Mouse (Mus musculus): ENCODE data around the gene Tgoln1. TPM values are rescaled to one million over a fixed set of nuclear protein-coding genes. Genes with fewer than 3 reads are reported as not detected.

The Tgoln1 gene
- polyA plus RNA-seq, 1 experiment from 2014 or later: 37.6 TPM

- H3K9me3 ChIP-seq (ENCODE audit: control insufficient read depth, low read length): no peaks in the 10 kb centered on the region
- H3K9ac ChIP-seq (ENCODE audit: low read length): no peak overlapping the region
- H3K4me1 ChIP-seq (replicated peaks; ENCODE audit: control insufficient read depth, insufficient read depth, low read length): no peaks in the 10 kb centered on the region
- no peak overlapping the region for H3K4me3 ChIP-seq (ENCODE audit: low read depth, low read length)
- H3K4me2 ChIP-seq (ENCODE audit: low read length): no peak overlapping the region
- ATAC-seq (replicated peaks; ENCODE audit: low FRiP score, low TSS enrichment, low read depth): no peak
- DNase-seq (ENCODE audit: low spot score): no peak
- 90% methylated on average over 5 of the region's 5 CpGs for WGBS
- peaks cover 67% of the 10 kb centered on the region for H3K36me3 ChIP-seq (ENCODE audit: control insufficient read depth, insufficient read depth, low read length)
- H3K27me3 ChIP-seq (replicated peaks; ENCODE audit: control insufficient read depth, insufficient read depth, low read length): no peaks in the 10 kb centered on the region
- H3K27ac ChIP-seq (ENCODE audit: low read depth): no peak overlapping the region
These were observed 9.1 kb downstream of the Tgoln1 start for GRCm38 (mm10) chr6:72607676-72608075.

- H3K36me3 ChIP-seq (ENCODE audit: control insufficient read depth, insufficient read depth, low read length): peaks cover 66% of the 10 kb centered on the region
- no peaks in the 10 kb centered on the region for H3K4me1 ChIP-seq (replicated peaks; ENCODE audit: control insufficient read depth, insufficient read depth, low read length)
- 88% methylated on average over 4 of the region's 4 CpGs for WGBS
- H3K27me3 ChIP-seq (replicated peaks; ENCODE audit: control insufficient read depth, insufficient read depth, low read length): no peaks in the 10 kb centered on the region
- H3K27ac ChIP-seq (ENCODE audit: low read depth): no peak overlapping the region
- ATAC-seq (replicated peaks; ENCODE audit: low FRiP score, low TSS enrichment, low read depth) (no peak), DNase-seq (ENCODE audit: low spot score) (no peak)
- H3K9ac ChIP-seq (ENCODE audit: low read length): no peak overlapping the region
- no peaks in the 10 kb centered on the region for H3K9me3 ChIP-seq (ENCODE audit: control insufficient read depth, low read length)
- H3K4me2 ChIP-seq (ENCODE audit: low read length): no peak overlapping the region
- H3K4me3 ChIP-seq (ENCODE audit: low read depth, low read length): no peak overlapping the region
These were observed 9.7 kb downstream of the Tgoln1 start for GRCm38 (mm10) chr6:72607060-72607459.

DNA sequence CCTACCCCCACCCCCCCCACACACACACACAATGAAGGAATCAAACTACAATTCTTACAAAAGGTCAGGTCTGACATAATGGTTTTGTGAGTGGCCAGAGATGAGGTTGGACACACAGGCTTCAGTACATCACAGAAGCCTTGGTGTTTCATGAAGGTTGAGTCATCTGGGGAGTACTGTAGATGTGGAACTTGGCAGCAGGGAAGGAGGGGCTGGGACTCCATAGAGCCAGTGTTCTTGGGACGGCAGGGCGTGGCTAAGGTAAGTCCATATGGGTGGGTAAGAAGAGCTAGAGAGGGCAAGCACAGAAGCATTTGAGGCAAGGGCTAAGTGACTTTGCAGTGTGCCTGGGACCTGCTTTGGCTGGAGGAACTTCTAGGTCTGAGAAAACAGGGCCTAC lies 12.7 kb downstream of the Tgoln1 start:
- H3K4me3 ChIP-seq (ENCODE audit: low read depth, low read length): no peak overlapping the region
- no peaks in the 10 kb centered on the region for H3K9me3 ChIP-seq (ENCODE audit: control insufficient read depth, low read length)
- H3K4me1 ChIP-seq (replicated peaks; ENCODE audit: control insufficient read depth, insufficient read depth, low read length): no peaks in the 10 kb centered on the region; the same call in 1 of the 2 replicates
- no peak for ATAC-seq (replicated peaks; ENCODE audit: low FRiP score, low TSS enrichment, low read depth)
- 83% methylated on average over 2 of the region's 2 CpGs for WGBS
- no peak overlapping the region for H3K27ac ChIP-seq (ENCODE audit: low read depth)
- no peak for DNase-seq (ENCODE audit: low spot score)
- H3K9ac ChIP-seq (ENCODE audit: low read length): no peak overlapping the region
- H3K4me2 ChIP-seq (ENCODE audit: low read length): no peak overlapping the region
- H3K27me3 ChIP-seq (replicated peaks; ENCODE audit: control insufficient read depth, insufficient read depth, low read length): no peaks in the 10 kb centered on the region
- H3K36me3 ChIP-seq (ENCODE audit: control insufficient read depth, insufficient read depth, low read length): peaks cover 36% of the 10 kb centered on the region

DNA sequence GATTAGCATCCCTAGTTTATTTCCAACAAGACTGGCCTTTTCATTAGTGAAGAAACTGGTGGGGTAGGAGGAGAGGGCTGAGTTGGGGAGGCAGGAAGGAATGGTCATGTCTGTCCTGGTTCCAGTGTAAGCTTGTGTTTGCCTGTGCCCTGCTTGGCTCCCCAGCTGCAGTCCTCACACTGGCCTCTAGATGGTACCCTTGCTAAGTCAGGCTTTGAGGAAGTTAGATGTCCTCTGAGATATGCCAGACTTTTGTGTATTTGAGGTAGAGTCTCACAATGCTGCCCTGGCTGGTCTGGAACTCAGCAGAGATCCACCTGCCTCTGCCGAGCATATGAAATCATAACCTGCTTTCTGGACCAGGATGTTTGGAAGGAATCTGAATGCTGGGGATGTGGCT lies 15.1 kb downstream of the Tgoln1 start:
- Histone ChIP-seq H3K9me3 (ENCODE audit: control insufficient read depth, low read length) (no peaks in the 10 kb centered on the region), H3K27me3 (replicated peaks; ENCODE audit: control insufficient read depth, insufficient read depth, low read length) (no peaks in the 10 kb centered on the region), H3K4me1 (replicated peaks; ENCODE audit: control insufficient read depth, insufficient read depth, low read length) (peaks cover 11% of the 10 kb centered on the region), H3K27ac (ENCODE audit: low read depth) (no peak overlapping the region), H3K36me3 (ENCODE audit: control insufficient read depth, insufficient read depth, low read length) (peaks cover 20% of the 10 kb centered on the region), H3K4me3 (ENCODE audit: low read depth, low read length) (no peak overlapping the region), H3K4me2 (ENCODE audit: low read length) (no peak overlapping the region), H3K9ac (ENCODE audit: low read length) (no peak overlapping the region)
- 21% methylated on average over 1 of the region's 1 CpGs for WGBS
- DNase-seq (ENCODE audit: low spot score) (peak; percentile 90), ATAC-seq (replicated peaks; ENCODE audit: low FRiP score, low TSS enrichment, low read depth) (no peak)

DNA sequence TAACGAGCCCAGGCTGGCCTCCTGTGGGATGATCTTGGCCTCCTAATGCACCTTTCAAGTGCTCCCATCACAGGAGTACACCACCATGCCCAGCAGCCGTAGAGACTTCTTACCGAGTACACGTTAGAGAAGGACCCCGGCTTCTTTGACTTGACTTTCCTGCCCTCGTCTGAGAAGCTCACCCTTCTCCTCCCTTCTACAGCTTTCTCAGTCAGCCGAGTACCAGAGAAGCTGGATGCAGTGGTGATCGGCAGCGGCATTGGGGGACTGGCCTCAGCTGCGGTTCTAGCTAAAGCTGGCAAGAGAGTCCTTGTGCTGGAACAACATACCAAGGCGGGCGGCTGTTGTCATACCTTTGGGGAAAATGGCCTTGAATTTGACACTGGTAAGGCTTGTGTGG lies 16.0 kb downstream of the Tgoln1 start:
- WGBS: 86% methylated on average over 12 of the region's 12 CpGs
- Histone ChIP-seq H3K4me2 (ENCODE audit: low read length) (no peak overlapping the region), H3K9me3 (ENCODE audit: control insufficient read depth, low read length) (no peaks in the 10 kb centered on the region), H3K9ac (ENCODE audit: low read length) (no peak overlapping the region), H3K27me3 (replicated peaks; ENCODE audit: control insufficient read depth, insufficient read depth, low read length) (no peaks in the 10 kb centered on the region), H3K27ac (ENCODE audit: low read depth) (no peak overlapping the region), H3K4me1 (replicated peaks; ENCODE audit: control insufficient read depth, insufficient read depth, low read length) (peaks cover 11% of the 10 kb centered on the region), H3K4me3 (ENCODE audit: low read depth, low read length) (no peak overlapping the region), H3K36me3 (ENCODE audit: control insufficient read depth, insufficient read depth, low read length) (peaks cover 11% of the 10 kb centered on the region)
- ATAC-seq (replicated peaks; ENCODE audit: low FRiP score, low TSS enrichment, low read depth): no peak
- DNase-seq (ENCODE audit: low spot score): no peak

- no peak overlapping the region for H3K27ac ChIP-seq (ENCODE audit: low read depth)
These were observed 16.6 kb downstream of the Tgoln1 start for GRCm38 (mm10) chr6:72600216-72600615.

GRCm38 (mm10) chr6:72598791-72599557 lies 17.8 kb downstream of the Tgoln1 start:
- Histone ChIP-seq H3K36me3 (ENCODE audit: control insufficient read depth, insufficient read depth, low read length) (no peaks in the 10 kb centered on the region; the same call in 1 of the 2 replicates), H3K4me1 (replicated peaks; ENCODE audit: control insufficient read depth, insufficient read depth, low read length) (peaks cover 11% of the 10 kb centered on the region), H3K27ac (ENCODE audit: low read depth) (peak overlapping the region; percentile 62), H3K9me3 (ENCODE audit: control insufficient read depth, low read length) (no peaks in the 10 kb centered on the region), H3K4me3 (ENCODE audit: low read depth, low read length) (peak overlapping the region; percentile 72), H3K9ac (ENCODE audit: low read length) (peak overlapping the region; percentile 55), H3K27me3 (replicated peaks; ENCODE audit: control insufficient read depth, insufficient read depth, low read length) (no peaks in the 10 kb centered on the region), H3K4me2 (ENCODE audit: low read length) (peak overlapping the region; percentile 82)
- 43% methylated on average over 12 of the region's 12 CpGs for WGBS
- DNase-seq (ENCODE audit: low spot score) (no peak), ATAC-seq (replicated peaks; ENCODE audit: low FRiP score, low TSS enrichment, low read depth) (peak; percentile 3)

More at GRCm38 (mm10) chr6:72600216-72600615, 16.6 kb downstream of the Tgoln1 start:
- H3K27me3 ChIP-seq (replicated peaks; ENCODE audit: control insufficient read depth, insufficient read depth, low read length): no peaks in the 10 kb centered on the region
- no peak for DNase-seq (ENCODE audit: low spot score)
- no peaks in the 10 kb centered on the region for H3K9me3 ChIP-seq (ENCODE audit: control insufficient read depth, low read length)
- peaks cover 11% of the 10 kb centered on the region for H3K4me1 ChIP-seq (replicated peaks; ENCODE audit: control insufficient read depth, insufficient read depth, low read length)
- ATAC-seq (replicated peaks; ENCODE audit: low FRiP score, low TSS enrichment, low read depth): no peak
- H3K36me3 ChIP-seq (ENCODE audit: control insufficient read depth, insufficient read depth, low read length): peaks cover 6% of the 10 kb centered on the region
- H3K4me2 ChIP-seq (ENCODE audit: low read length): no peak overlapping the region
- no peak overlapping the region for H3K9ac ChIP-seq (ENCODE audit: low read length)
- WGBS: 78% methylated on average over 6 of the region's 6 CpGs
- H3K4me3 ChIP-seq (ENCODE audit: low read depth, low read length): no peak overlapping the region

DNA sequence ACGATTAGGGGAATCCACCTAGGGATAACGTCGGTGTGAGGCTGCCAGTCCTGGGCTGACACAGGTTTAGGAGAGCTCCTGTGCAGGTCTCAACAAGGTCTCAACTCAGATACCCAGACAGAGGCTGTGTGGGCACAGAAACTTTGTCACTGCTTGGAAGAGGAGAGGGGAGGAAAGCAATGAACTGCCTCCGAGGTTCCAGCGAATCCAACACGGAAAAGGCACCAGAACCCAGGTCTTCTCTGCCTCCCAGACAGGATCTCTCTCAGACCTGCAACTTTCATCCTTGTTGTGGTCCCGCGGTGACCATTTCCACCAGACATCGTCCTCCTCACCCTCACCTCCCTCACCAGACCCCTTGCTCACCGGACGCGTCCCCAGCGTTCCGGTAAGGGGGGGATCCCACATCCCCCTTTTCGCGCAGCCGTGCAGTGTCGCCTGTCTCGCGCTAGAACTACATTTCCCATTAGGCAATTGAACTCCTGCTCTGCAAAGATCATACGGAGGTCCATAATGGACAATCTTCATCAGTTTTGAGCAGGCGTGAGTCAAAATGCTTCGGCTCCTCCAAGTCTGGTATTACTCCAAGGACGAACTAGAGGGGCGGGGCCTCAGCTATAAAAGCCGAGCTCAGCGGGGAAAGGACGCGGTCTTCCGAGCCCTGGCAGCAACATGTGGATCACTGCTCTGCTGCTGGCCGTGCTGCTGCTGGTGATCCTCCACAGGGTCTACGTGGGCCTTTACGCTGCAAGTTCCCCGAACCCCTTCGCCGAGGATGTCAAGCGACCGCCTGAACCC lies 18.6 kb downstream of the Tgoln1 start, which contains the start of the genes Elmod3 and Retsat:
Gene Elmod3, minus strand, starts transcription at position 458 of the 798 bp plus-strand sequence.
Gene Retsat, plus strand, starts transcription at position 520 of the 798 bp plus-strand sequence.
- no peaks in the 10 kb centered on the region for H3K9me3 ChIP-seq (ENCODE audit: control insufficient read depth, low read length)
- peak; percentile 96 for DNase-seq (ENCODE audit: low spot score)
- H3K36me3 ChIP-seq (ENCODE audit: control insufficient read depth, insufficient read depth, low read length): no peaks in the 10 kb centered on the region
- peak within 1 kb of the TSS; percentile 55 for H3K9ac ChIP-seq (ENCODE audit: low read length)
- H3K4me2 ChIP-seq (ENCODE audit: low read length): peak within 1 kb of the TSS; percentile 82
- WGBS: 1% methylated on average over 38 of the region's 38 CpGs
- H3K27me3 ChIP-seq (replicated peaks; ENCODE audit: control insufficient read depth, insufficient read depth, low read length): no peaks in the 10 kb centered on the region
- peak; percentile 92 for ATAC-seq (replicated peaks; ENCODE audit: low FRiP score, low TSS enrichment, low read depth)
- H3K4me3 ChIP-seq (ENCODE audit: low read depth, low read length): peak within 1 kb of the TSS; percentile 72
- H3K4me1 ChIP-seq (replicated peaks; ENCODE audit: control insufficient read depth, insufficient read depth, low read length): peaks cover 11% of the 10 kb centered on the region
- H3K27ac ChIP-seq (ENCODE audit: low read depth): peak within 1 kb of the TSS; percentile 62

All from intestine, embryonic 14.5 days (tissue).